Mouse (Mus musculus) heart, adult 11 months (tissue): ENCODE measurements around the gene Chchd6.

Source experiments
- DNase-seq: peaks from one replicate; pipeline ENCODE4 v3.0.0; 2022

Chchd6 gene

GRCm38 (mm10) chr6:89402406-89402805 is 193.0 kb downstream of the Chchd6 start:
- no peak for DNase-seq

GRCm38 (mm10) chr6:89399564-89399963 is 195.9 kb downstream of the Chchd6 start:
- no peak for DNase-seq

- no peak for DNase-seq
Observed at GRCm38 (mm10) chr6:89397919-89398318, 197.5 kb downstream of the Chchd6 start.

DNA sequence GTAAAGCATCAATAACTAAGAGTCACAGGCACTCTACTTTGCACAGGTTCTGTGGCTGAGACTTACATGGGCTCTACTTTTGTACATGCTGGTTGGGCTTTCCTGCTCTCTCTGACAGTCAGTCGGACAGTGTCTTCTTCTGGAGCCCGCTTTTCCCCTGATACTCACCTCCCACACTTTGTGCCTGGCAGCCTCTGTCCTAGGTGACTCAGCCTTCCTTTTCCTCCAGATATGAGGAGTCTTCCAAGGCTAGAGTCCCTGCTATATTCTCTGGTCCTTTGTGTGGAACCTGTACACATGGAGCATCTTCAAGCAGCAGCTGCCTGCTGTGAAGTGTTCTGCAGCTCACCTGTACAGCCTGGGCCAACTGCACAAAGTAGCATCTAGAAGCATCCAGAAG is 201.6 kb downstream of the Chchd6 start:
- no peak for DNase-seq

DNA sequence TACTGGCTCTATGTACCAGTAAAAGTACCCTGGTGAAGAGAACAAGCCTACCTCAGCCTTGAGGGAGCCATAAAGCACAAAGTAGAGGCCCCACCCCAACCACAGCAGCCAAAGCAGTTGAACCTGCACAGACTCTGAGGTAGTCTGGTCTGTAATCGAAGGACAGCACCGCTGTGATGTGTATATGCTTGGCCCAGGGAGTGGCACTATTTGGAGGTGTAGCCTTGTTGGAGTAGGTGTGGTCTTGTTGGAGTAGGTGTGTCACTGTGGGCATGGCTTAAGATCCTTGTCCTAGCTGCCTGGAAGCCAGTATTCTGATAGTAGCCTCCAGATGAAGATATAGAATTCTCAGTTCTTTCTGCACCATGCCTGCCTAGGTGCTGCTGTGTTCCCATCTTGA is 203.2 kb downstream of the Chchd6 start:
- no peak for DNase-seq

GRCm38 (mm10) chr6:89389771-89390170 is 205.7 kb downstream of the Chchd6 start:
- no peak for DNase-seq

GRCm38 (mm10) chr6:89386956-89387355 is 208.5 kb downstream of the Chchd6 start:
- DNase-seq: no peak

DNA sequence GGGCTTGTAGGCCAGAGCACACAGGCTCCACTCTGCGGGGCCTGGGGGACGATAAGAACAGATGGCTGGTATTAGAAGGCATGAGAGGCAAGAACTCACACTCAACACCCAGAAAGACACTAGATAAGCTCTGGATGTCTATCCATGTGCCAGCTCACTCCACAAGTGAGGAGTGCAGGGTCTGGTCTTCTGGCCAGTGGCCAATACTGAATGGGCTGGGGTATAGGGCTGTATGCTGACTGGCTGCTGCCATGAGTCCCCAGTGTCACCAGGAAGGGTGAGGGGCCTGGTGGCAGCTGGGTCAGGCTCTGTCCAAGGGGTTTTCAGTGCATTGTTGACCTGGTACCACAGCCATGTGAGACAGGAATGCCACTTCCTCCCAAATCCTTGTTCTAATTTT is 210.8 kb downstream of the Chchd6 start:
- DNase-seq: no peak

DNA sequence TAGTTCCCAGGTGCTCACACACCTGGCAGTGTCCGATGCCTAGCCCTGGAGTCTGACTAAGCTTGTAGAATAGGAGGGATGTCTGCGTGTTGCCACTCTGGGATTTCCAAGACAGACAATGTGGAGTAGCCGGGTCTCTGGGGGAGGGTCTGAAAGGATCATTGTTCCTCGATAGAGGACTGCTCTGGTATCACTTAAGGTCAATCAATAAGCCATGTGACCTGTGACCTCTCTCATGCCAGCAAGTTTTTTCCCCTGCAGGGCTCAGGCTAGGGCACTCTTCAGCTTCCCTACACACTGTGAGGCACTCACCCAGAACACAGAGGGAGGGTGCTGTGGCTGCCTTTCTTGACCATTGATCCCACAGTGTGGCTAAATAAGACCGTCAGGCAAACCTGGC is 213.6 kb downstream of the Chchd6 start:
- no peak for DNase-seq

DNA sequence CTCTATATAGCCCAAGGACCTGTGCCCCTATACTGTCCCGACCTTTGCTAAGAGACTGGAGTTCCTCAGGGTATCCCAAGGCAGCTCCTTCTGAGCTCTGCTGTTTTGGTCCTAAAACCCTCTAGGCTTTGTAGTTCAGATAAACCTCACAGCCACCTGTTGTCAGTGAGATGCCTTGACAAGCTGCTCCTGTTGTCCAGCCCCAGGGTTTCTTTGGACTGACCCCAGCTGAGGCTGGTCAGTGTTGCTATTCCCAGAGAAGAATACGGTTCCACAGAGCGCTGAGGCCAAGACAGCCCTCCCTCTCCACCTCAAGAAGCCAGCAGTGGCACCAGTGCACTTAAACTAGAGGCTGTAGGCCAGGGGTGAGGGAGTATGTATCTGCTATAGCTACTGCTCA is 214.3 kb downstream of the Chchd6 start:
- no peak for DNase-seq

DNA sequence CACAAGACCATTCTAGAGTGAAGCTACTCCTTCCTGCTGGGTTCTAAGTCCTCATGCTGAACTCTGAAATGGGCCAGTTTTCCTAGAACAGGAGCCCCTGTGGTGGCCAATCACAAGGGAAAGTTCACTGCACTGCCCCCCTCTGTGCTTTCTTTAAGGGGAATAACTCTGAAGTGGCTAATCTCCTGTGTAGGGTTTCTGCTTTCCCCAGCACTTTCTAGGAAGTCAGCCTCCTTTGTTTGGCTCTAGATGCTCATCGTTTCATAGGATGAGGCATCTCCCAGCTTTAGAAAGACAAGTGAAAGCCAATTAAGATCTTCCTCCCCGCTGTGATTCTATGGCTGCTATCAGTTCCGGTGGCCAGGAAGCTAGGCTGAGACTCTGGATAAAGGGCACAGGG is 214.7 kb downstream of the Chchd6 start:
- DNase-seq: no peak

GRCm38 (mm10) chr6:89378264-89378663 is 217.2 kb downstream of the Chchd6 start:
- no peak for DNase-seq

GRCm38 (mm10) chr6:89368812-89369211 is 226.6 kb downstream of the Chchd6 start:
- DNase-seq: peak; percentile 93

DNA sequence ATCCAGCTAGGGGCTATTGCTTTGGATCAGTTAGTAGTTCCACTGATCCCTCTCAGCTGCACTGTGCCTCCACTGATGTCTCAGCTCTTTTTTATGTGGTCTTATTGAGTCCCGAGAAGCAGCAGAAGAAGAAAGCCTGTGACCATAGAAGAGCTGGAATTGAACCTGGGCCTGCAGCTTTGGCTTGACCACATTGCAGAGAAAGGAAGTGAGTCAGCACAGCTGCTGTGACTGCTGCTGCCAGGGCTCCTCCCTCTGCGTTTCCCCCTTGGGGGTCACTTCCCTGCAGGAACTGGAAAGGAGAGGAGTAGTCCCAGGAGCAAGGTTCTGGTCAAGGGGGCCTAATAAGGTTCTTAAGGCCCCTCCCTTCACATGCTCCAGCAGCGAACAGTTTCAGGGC is 231.1 kb downstream of the Chchd6 start:
- peak; percentile 96 for DNase-seq

GRCm38 (mm10) chr6:89363107-89363451 is 232.4 kb downstream of the Chchd6 start:
- DNase-seq: no peak

GRCm38 (mm10) chr6:89362281-89363106 is 233.0 kb downstream of the Chchd6 start, which contains the start of gene Plxna1:
Plxna1 (minus strand) TSS chr6:89362620.
- peak; percentile 97 for DNase-seq

- DNase-seq: peak; percentile 97
Observed at GRCm38 (mm10) chr6:89361418-89362280, 233.8 kb downstream of the Chchd6 start.

- DNase-seq: peak; percentile 93
Observed at GRCm38 (mm10) chr6:89360709-89361417, 234.6 kb downstream of the Chchd6 start.

DNA sequence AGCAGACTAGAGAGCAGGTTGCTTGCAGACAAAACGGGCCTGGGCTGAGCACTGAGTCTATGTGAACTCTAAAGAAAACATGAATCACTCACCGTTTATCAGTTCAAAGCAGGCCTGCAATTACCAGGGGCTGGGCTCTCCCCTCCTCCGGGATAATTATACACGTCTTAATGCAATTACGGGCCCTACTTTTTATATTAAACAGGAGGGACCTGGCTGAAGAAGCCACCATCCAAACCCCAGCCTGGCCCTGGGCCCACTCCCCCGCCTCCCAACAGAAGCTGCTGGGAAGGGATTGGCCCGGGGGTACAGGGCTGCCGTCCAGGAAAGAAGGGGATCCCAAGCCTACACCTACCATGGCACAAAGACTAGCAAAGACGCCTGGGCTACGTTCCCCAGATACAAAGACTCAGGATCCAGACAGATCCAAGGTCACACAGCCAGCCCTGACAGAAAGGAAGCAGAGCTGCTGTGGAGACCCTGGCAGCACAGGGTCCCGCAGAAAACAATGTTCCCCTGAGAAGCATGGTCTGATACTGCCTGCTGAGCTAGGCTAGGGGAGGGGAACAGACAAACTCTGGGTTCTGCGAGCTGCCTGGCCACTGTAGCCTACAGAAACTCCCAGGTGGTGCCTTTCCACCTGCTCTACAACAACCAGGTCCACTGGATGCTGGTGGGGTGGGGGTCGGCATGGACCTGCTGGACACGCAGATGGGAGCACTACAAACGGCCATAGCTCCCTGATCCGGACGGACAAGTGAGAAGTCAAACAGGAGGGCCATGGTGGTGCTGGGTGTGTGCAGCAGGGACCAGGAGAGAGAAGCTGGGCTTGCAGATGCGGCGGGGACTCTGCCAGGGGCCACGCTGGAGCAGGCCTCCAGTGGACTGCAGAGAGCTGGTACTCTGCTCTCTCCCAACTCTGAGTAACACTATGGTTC is 235.4 kb downstream of the Chchd6 start:
- DNase-seq: no peak

DNA sequence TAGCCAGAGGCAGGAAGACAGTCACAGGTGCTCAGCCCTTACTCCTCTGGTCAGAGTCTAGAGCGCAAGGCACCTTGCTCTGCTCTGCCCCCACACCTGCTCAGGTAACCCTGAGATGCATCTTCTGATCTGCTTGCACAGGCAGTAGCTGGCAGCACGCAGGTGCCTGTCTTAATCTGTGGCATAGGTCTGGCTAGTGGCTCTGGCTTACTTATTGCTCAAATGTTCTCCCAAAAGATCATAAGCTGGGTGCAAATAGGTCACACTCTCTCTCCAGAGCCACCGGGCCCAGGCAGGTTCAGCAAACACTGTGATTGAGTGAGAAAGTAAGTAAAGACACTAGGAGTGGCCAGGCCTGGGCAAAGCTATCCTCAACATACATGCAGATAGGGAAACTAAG is 236.3 kb downstream of the Chchd6 start:
- DNase-seq: no peak

DNA sequence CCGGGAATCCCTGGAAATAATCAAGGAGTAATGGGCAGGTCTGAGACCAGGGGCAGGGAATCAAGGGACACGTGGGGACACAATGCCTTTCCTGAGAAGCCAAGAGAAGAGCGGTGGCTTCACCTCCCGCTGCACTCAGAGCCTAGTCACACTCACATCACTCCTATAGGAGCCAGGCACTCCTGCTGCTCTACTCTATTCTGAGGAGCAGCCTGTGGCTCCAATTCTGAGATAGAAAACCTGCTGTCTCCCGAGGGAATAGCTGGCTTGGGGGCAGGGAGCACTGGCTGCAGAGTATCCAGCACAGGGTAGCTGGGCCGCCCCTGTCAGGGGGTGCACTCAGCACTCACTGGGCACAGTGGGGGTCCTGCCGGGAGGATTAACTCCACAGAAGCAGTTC is 239.8 kb downstream of the Chchd6 start:
- DNase-seq: no peak

GRCm38 (mm10) chr6:89354726-89355125 is 240.7 kb downstream of the Chchd6 start:
- DNase-seq: no peak
